Mouse (Mus musculus) thymus, postnatal 10 days (tissue): Measurements from ENCODE around the gene Mrpl46.

ENCODE experiments used
- DNase-seq, 2 experiments: peaks; one replicate each; pipeline ENCODE4 v3.0.0; 2021; ENCODE audit warnings: low spot score in 2 of 2

Mrpl46 gene

DNA sequence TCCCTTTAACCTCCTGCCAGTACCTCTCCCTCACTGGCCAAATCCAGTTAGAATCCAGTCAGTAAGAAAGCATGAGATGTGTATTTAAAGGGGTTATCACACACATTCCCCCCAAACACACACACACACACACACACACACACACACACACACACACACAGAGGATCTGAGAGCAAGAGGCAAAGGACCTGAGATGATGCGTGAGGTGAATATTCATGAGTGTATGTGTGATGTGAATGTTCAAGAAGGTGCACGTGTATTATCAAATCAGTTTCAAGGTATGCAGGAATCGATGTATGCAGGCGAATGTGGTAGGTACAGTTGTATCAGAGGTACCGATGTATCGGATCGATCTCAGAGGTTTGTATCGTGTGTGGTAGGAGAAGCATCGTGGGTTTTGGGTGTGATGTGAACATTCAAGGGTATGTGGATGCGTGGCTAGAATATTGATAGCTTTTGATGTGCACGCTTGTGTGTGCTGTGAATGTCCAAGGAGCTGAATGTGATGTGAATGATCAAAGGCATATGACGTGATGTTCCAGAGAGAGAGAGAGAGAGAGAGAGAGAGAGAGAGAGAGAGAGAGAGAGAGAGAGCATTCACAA, 15.3 kb downstream of the Mrpl46 start:
- DNase-seq = no peak

DNA sequence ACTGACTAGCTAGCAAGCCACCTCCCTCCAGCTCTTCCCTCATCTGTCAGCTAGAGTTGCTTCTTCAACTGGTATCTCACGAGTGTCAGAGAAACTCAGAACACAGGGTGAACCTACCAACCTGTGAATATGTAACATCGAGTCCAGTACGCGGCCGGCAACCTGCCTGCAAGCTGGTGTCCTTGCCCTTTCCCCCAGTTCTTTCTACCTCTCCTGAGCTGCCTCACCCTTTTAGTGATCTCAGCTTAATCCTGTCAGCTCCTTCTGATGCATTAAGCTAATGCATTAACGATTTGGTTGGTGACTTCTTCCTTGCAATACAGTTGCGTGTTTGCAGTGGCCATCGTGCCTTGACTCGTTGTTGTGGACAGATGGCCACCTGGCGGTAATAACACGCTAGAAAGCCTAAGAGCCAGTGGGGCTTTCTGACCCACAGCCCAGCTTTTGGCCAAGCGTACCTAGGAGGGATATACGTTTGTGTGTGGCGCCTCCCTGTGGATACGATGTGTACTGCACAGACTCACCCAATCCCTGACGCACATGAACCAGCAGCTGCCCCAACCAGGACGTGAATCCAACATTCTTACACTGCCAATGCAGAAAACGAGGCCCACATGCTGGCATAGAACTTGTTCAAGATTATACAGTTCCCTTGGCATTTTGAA, 17.2 kb downstream of the Mrpl46 start:
- DNase-seq = peak; percentile 84 to 92

DNA sequence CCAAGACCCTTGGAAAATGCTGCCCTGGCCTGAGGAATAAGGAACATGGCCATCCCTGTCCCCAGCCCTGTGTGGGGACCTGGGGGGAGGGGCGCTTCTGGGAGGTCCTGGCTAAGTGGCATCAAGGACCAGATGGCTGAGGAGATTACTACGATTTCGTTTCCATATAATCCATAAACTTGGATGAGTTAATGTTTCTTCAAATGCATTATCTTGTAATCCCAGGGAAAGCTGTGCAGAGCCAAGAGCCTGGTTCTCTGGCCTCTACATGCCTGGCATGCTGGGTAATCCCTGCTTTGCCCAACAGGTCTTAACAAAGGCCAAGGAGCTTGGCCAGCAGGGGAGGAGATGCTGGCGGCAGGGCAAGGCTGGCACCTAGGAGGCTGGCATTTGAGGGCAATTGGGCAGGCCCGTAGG, 18.1 kb downstream of the Mrpl46 start:
- DNase-seq = no peak

DNA sequence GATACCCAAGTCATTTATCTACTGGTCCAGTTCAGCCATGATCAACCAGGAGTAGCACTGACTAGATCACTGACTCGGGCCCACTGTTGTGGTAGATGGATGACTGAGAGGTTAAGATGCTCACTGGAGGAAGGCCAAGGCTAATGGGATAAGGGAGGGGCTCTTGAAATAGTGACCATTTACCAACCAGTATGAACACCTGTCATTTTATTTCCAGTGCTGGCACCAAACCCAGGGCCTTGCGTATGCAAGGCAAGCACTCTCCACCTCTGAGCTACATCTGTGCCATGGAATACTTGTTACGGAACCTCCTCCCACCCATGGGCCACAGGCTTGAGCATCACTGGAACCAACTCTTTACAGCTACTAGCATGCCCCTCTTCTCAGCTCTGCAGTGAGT, 19.5 kb downstream of the Mrpl46 start:
- no peak for DNase-seq

DNA sequence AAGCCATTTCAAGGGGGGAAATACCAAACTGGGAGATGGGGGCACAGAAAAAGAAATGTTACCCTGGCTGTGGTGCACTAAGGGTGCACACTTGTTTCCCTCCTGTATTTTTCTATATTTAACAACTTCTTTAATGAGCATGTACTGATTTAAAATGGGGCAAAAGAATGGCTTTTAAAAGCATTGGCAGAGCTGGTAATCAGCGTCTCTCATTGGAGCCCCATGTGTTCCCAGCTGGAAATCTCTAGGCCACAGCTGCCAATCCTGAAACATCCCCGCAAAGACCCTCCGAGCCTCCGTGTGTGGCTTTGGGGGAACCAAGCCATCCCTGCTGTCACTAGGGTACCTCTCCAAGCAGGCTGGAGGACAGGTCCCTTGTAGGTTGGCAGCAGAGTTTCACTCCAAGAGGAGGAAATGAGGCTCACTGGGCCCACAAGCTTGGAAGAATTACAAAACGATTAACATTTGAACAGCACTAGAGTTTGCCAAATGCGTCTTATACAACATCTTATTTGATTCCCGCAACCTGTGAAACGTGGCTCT, 28.8 kb downstream of the Mrpl46 start:
- no peak for DNase-seq

GRCm38 (mm10) chr7:78753752-78754457, 29.4 kb downstream of the Mrpl46 start:
- no peak for DNase-seq

DNA sequence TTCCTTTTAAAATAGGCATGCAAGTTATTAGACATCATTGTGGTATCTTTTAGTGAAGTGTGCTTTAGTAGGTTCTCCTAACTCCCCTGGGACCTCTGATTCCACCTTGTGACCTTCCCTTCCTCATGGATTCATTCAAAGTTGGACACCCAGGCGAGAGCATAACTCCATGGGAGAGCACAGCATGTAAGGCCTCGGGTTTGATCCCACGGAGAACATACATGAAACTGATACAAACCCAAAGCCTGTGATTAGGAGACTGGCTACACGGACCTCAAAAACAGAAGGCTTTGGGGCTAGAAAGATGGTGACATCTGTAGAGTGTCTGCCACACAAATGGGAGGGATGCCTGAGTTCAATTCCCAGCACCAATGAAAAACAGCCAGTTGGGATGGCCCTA, 30.4 kb downstream of the Mrpl46 start:
- DNase-seq = no peak

DNA sequence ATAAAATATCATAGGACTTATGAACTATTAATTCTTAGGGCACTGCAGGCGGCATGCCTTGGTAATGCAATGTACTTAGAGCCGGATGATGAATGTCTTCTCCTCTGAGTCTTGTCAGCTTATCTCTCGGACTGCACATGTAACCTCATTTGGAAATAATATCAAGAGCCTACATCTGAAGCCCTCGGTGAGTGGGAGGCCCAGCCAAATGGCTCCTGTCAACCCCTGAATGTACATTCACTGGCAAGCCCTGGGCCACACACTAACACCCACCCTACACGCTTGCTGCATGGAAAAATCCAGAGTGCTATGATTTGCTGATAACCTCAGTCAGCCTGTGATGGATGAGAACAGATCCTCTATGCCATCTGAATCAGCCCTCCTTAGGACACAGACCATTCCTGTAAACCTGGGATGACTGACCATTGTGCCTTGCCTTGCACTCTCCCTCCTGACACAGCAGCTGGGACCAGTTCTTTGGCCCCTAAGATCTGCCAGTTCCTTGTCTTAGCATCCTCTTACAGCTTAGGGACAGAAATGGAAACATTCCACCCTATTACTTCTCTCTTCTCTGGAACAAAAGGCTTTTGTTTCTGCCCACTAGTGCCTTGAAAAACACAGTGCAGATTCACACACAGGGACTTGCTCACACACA, 39.5 kb downstream of the Mrpl46 start:
- no peak for DNase-seq

DNA sequence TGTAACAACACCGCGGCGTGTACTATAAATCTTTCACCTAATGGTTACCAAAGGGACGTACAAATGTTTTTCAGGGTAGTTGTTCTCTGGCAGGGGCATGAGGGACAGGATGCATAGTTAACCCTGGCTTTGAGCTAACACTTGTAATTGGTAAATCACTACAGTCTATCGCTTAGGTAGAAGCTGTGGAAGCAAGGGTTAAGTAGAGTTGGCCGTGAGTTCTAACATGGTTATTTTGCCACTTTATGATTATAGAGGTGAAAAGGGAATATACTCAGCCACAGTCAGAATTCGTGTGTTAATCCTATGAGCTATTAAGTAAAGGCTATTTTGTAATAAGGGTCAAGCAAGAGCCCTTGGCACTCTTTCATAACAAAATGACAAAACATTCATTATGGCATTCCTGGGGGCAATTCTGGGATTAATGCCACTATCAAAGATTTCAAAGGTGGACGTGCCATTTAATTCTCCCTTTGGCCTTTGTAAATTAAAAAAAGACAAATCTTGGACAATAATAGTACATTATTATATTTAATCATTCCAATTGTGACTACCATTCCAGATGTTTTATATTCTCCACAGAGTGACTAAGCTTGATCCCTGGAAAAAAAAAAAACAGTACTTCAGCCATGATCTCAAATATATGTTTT, 43.9 kb downstream of the Mrpl46 start:
- no peak for DNase-seq

DNA sequence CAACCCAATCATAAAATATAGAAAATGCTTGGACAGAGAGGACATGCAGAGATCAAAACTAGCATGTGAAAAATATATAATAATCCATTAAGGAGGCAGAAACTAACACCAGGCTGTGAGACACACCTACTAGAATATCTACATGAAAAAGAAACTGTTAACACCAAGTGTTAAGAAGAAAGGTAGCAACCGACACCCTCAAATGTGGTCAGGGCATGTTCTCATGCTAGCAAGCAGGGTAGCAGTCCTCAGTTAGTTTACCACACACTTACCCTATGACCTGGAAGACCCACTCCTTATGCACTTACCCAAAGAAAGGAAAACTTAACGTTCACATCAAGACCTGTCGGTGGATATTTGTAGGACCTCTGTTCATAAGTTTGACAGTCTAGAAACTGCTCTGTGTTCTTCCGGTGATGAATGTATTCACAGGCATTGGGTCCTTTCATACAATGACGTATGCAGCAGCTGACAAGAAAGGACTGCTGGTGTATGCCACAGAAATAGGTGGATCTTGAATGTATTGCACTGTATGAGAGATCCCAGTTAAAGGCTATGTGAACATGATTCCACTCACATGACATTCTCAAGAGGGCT, 45.6 kb downstream of the Mrpl46 start, which contains the start of gene Ntrk3:
Ntrk3 (minus strand) TSS at position 399 of the 597 bp plus-strand sequence.
- peak; percentile 34 to 47 for DNase-seq

GRCm38 (mm10) chr7:78737196-78737595, 46.1 kb downstream of the Mrpl46 start:
- peak; percentile 45 to 52 for DNase-seq

DNA sequence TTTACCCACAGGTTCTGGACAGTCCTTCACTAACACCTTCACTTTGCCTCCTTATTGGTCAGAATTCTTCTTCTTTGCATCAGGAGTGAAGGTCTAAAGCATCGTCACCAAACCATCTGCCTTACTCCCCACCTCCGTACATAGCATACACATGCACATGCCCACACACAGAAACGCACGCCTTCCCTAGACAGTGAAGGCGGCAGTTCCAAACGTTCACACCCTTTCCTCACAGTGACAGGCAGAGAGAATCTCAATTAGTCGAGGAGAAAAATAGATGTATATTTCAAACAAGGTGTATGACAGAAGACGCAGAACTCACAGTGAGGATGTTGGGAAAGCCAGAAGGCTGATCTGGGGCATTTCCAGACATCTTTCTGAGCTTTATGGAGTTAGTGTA, 51.9 kb downstream of the Mrpl46 start:
- DNase-seq = no peak
